In genomic region chr13:54309354-54309753, GRCm38 (mm10) we compare ENCODE assay signal across 8 mouse cellular contexts.
DNase-seq lines count a peak whose midpoint lies in the region; ATAC-seq and TF ChIP-seq lines count a peak whose summit lies in the region.

No protein-coding gene starts in this region.

- H3K4me3 ChIP-seq in lung, embryonic 15.5 days: no peak overlapping the region
- H3K4me3 ChIP-seq in layer of hippocampus, adult 2 months: no peak overlapping the region
- H3K4me3 ChIP-seq in neural tube, embryonic 12.5 days: no peak overlapping the region

- no peak overlapping the region for H3K9ac ChIP-seq in lung, embryonic 15.5 days
- H3K9ac ChIP-seq in neural tube, embryonic 12.5 days: no peak overlapping the region

- DNase-seq in lung, postnatal 25 days (ENCODE audit: low spot score): no peak
- peak; percentile 91 to 93 for DNase-seq in cerebellum, postnatal 25 days
- DNase-seq in layer of hippocampus, adult 2 months (ENCODE audit: low spot score in 2 of 2): peak; percentile 74 to 81
- DNase-seq in spleen, adult 18-20 months: no peak
- DNase-seq in T-cell, adult 2 months (ENCODE audit: low spot score): no peak

- ATAC-seq in lung, embryonic 15.5 days (ENCODE audit: borderline replicate concordance, extremely low read depth, low FRiP score, low TSS enrichment): peak; percentile 67
- 0 out of 2 replicates have a peak, but pooled peaks have one; percentile 34 for ATAC-seq in neural tube, embryonic 12.5 days (ENCODE audit: low FRiP score, low read depth)
- ATAC-seq in activated CD4-positive, CD25-positive, alpha-beta regulatory T cell, adult 4 months: no peak

- H3K36me3 ChIP-seq in lung, embryonic 15.5 days: no peaks in the 10 kb centered on the region
- no peaks in the 10 kb centered on the region; the same call in 1 of the 2 replicates for H3K36me3 ChIP-seq in neural tube, embryonic 12.5 days

- WGBS in lung, embryonic 15.5 days: 17% methylated on average over 5 of the region's 5 CpGs
- WGBS in neural tube, embryonic 12.5 days: 38% methylated on average over 5 of the region's 5 CpGs

- no peaks in the 10 kb centered on the region for H3K9me3 ChIP-seq in lung, embryonic 15.5 days
- no peaks in the 10 kb centered on the region for H3K9me3 ChIP-seq in neural tube, embryonic 12.5 days

- TF ChIP-seq CTCF in layer of hippocampus, adult 2 months (conservative IDR thresholded peaks at IDR 0.05): no peak

- H3K27me3 ChIP-seq in lung, embryonic 15.5 days: no peaks in the 10 kb centered on the region
- H3K27me3 ChIP-seq in neural tube, embryonic 12.5 days (replicated peaks): no peaks in the 10 kb centered on the region

- H3K4me1 ChIP-seq in lung, embryonic 15.5 days: peaks cover 61% of the 10 kb centered on the region
- peaks cover 18% of the 10 kb centered on the region for H3K4me1 ChIP-seq in neural tube, embryonic 12.5 days

- H3K27ac ChIP-seq in lung, embryonic 15.5 days: peak overlapping the region; percentile 69
- peak overlapping the region; percentile 90 for H3K27ac ChIP-seq in layer of hippocampus, adult 2 months
- H3K27ac ChIP-seq in neural tube, embryonic 12.5 days: no peak overlapping the region

- no peak overlapping the region for H3K4me2 ChIP-seq in lung, embryonic 15.5 days
- H3K4me2 ChIP-seq in neural tube, embryonic 12.5 days (replicated peaks): no peak overlapping the region

Comparison
In these comparisons a context has a peak if more than half of its experiments do, and no peak if none do; other contexts are left out.
1. DNase-seq: peak in cerebellum, postnatal 25 days (2 of 2) and layer of hippocampus, adult 2 months (2 of 2); none in lung, postnatal 25 days (single experiment), spleen, adult 18-20 months (0 of 2) and T-cell, adult 2 months (single experiment).